Comparison of ENCODE assay signal across 14 mouse cellular contexts in the genomic region with DNA sequence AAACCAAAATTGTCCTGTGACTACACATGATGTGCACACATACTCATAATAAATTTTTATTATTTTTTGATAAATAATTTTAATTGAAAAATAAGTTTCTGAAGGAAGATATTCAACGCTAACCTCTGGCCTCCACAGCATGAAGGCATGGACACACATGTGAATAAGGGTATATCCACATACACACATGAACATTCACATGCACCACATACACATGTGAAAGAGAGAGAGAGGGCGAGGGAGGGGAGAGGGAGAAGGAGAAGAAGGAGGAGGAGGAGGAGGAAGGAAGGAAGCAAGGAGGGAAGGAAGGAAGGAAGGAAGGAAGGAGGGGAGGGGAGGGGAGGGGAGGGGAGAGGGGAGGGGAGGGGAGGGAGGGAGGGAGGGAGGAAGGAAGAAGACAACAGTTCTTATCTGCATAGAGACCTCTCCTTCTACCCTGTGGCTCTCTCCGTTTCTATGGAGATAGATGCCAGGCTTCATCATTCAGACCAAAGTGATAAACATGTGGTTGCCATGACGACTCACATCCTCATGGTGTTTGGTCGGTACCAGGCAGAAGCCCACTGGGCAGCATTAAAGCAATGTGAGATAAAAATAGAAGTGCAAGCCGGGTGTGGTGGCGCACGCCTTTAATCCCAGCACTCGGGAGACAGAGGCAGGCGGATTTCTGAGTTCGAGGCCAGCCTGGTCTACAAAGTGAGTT. TPM values are rescaled to one million over a fixed set of nuclear protein-coding genes. Genes with fewer than 3 reads are reported as not detected.
A peak's percentile ranks its signal among the peaks of the same experiment; 100 is the strongest.
DNase-seq lines count a peak whose midpoint lies in the region; ATAC-seq and TF ChIP-seq lines count a peak whose summit lies in the region.
"Had no signal": no experiment of that assay in that cellular context is flagged by ENCODE, and none has a peak within 500 bp of the region (broad histone marks: within the 10 kb centered on the region; RNA-seq: fewer than 3 reads in every experiment).

No protein-coding gene starts in this region.

- no peak overlapping the region for H3K4me2 ChIP-seq in forebrain, postnatal 0 days (ENCODE audit: low read depth)
- H3K4me2 ChIP-seq: embryonic facial prominence, embryonic 15.5 days had no signal

- no peak overlapping the region for H3K27ac ChIP-seq in forebrain, postnatal 0 days (ENCODE audit: low read depth, low read length)
- H3K27ac ChIP-seq: embryonic facial prominence, embryonic 15.5 days had no signal

- TF ChIP-seq CTCF in forebrain, postnatal 0 days (IDR thresholded peaks at IDR 0.05; ENCODE audit: low read depth), result no peak

- ATAC-seq in forebrain, postnatal 0 days, result peak; percentile 95

- WGBS in forebrain, postnatal 0 days, result 61% methylated on average over 10 of the region's 11 CpGs

- no peaks in the 10 kb centered on the region for H3K4me1 ChIP-seq in forebrain, postnatal 0 days (ENCODE audit: insufficient read depth)

- H3K4me3 ChIP-seq in forebrain, postnatal 0 days (ENCODE audit: low read depth, low read length), result no peak overlapping the region
- H3K4me3 ChIP-seq: embryonic facial prominence, embryonic 15.5 days had no signal

- H3K36me3 ChIP-seq in forebrain, postnatal 0 days (ENCODE audit: insufficient read depth), result no peaks in the 10 kb centered on the region
- H3K36me3 ChIP-seq: embryonic facial prominence, embryonic 15.5 days had no signal

- H3K9ac ChIP-seq in forebrain, postnatal 0 days, result no peak overlapping the region
- H3K9ac ChIP-seq: embryonic facial prominence, embryonic 15.5 days had no signal

- no peaks in the 10 kb centered on the region for H3K27me3 ChIP-seq in forebrain, postnatal 0 days (ENCODE audit: insufficient read depth, low read length)
- H3K27me3 ChIP-seq: embryonic facial prominence, embryonic 15.5 days had no signal

- no peaks in the 10 kb centered on the region for H3K9me3 ChIP-seq in forebrain, postnatal 0 days (ENCODE audit: low read length)
- H3K9me3 ChIP-seq: embryonic facial prominence, embryonic 15.5 days had no signal

- peak; percentile 72 for DNase-seq in embryo, embryonic 10 days (ENCODE audit: low spot score)
- DNase-seq in embryo, embryonic 9.5 days (ENCODE audit: extremely low spot score), result no peak
- DNase-seq in NIH3T3 (ENCODE audit: low read depth), result peak; percentile 50
- DNase-seq in forebrain, postnatal 0 days, result peak; percentile 66
- DNase-seq in naive thymus-derived CD4-positive, alpha-beta T cell, adult 2 months (ENCODE audit: low read depth), result peak; percentile 54
- no peak for DNase-seq in layer of hippocampus, postnatal 25 days (ENCODE audit: extremely low spot score in 1 of 2, low spot score in 1 of 2)
- no peak for DNase-seq in cerebellum, adult 9-10 months
- no peak for DNase-seq in adrenal gland, adult 18-20 months (ENCODE audit: low spot score in 2 of 2)
- DNase-seq: gastrocnemius, postnatal 10 days; lung, postnatal 10 days had no signal

RNA-seq across cellular contexts. Expression of gene Ap2s1, which starts 20.8 kb away (rescaled TPM):
- total RNA-seq in forebrain, postnatal 0 days (2014; rRNA removed), result 519 and 565 TPM in 2 replicates
- polyA plus RNA-seq in forebrain, postnatal 0 days (2015; fragmentation: Nextera tagmentation; extraction: Ambion mirVana), result 566 and 578 TPM in 2 replicates
- 100 to 1,000 TPM; 278 to 315 TPM for total RNA-seq in layer of hippocampus, postnatal 25 days (2021)
- 100 to 1,000 TPM; 120 to 146 TPM for total RNA-seq in adrenal gland, adult 18-20 months (2021)

RNA-seq across cellular contexts. Expression of gene Slc1a5, which starts 22.1 kb away (rescaled TPM):
- 6.3 and 9.3 TPM in 2 replicates for total RNA-seq in forebrain, postnatal 0 days (2014; rRNA removed)
- polyA plus RNA-seq in forebrain, postnatal 0 days (2015; fragmentation: Nextera tagmentation; extraction: Ambion mirVana), result 7.2 and 7.5 TPM in 2 replicates
- 1 to 10 TPM; 2.4 to 3.5 TPM for total RNA-seq in layer of hippocampus, postnatal 25 days (2021)
- 100 to 1,000 TPM in 1 of 2 experiments, 10 to 100 TPM in 1; 89.3 to 253 TPM for total RNA-seq in adrenal gland, adult 18-20 months (2021)

RNA-seq across cellular contexts. Expression of gene Ceacam9, which starts 37.3 kb away (rescaled TPM):
- total RNA-seq in forebrain, postnatal 0 days (2014; rRNA removed), result not detected in 2 replicates
- 0.13 and 0.18 TPM in 2 replicates for polyA plus RNA-seq in forebrain, postnatal 0 days (2015; fragmentation: Nextera tagmentation; extraction: Ambion mirVana)
- total RNA-seq in layer of hippocampus, postnatal 25 days (2021), result not detected
- total RNA-seq in adrenal gland, adult 18-20 months (2021), result not detected
- total RNA-seq: gastrocnemius, postnatal 10 days; hematopoietic stem cell, adult 5-6 weeks; layer of hippocampus, adult 8-10 months had no signal
- polyA plus RNA-seq: embryonic facial prominence, embryonic 15.5 days; urinary bladder, adult 2 months had no signal

RNA-seq across cellular contexts. Expression of gene Strn4, which starts 56.7 kb away (rescaled TPM):
- 240 and 243 TPM in 2 replicates for total RNA-seq in forebrain, postnatal 0 days (2014; rRNA removed)
- polyA plus RNA-seq in forebrain, postnatal 0 days (2015; fragmentation: Nextera tagmentation; extraction: Ambion mirVana), result 168 and 169 TPM in 2 replicates
- total RNA-seq in layer of hippocampus, postnatal 25 days (2021), result 100 to 1,000 TPM; 322 to 327 TPM
- 10 to 100 TPM; 67.7 to 69.3 TPM for total RNA-seq in adrenal gland, adult 18-20 months (2021)

RNA-seq across cellular contexts. Expression of gene Fkrp, which starts 57.5 kb away (rescaled TPM):
- total RNA-seq in forebrain, postnatal 0 days (2014; rRNA removed), result 40.0 and 54.6 TPM in 2 replicates
- polyA plus RNA-seq in forebrain, postnatal 0 days (2015; fragmentation: Nextera tagmentation; extraction: Ambion mirVana), result 31.7 and 37.8 TPM in 2 replicates
- total RNA-seq in layer of hippocampus, postnatal 25 days (2021), result 10 to 100 TPM; 46.7 to 47.7 TPM
- 10 to 100 TPM; 23.7 to 25.2 TPM for total RNA-seq in adrenal gland, adult 18-20 months (2021)

Comparison
In these comparisons a context has a peak if more than half of its experiments do, and no peak if none do; other contexts are left out.
1. DNase-seq: peak in embryo, embryonic 10 days (single experiment), NIH3T3 (single experiment), forebrain, postnatal 0 days (single experiment) and naive thymus-derived CD4-positive, alpha-beta T cell, adult 2 months (single experiment); none in embryo, embryonic 9.5 days (single experiment), layer of hippocampus, postnatal 25 days (0 of 2), cerebellum, adult 9-10 months (single experiment) and adrenal gland, adult 18-20 months (0 of 2).